Comparison of ENCODE assay signal across 12 mouse cellular contexts in genomic region chr8:80804066-80804619, GRCm38 (mm10).
DNase-seq lines count a peak whose midpoint lies in the region; ATAC-seq and TF ChIP-seq lines count a peak whose summit lies in the region.
"Had no signal": no experiment of that assay in that cellular context is flagged by ENCODE, and none has a peak within 500 bp of the region (broad histone marks: within the 10 kb centered on the region; RNA-seq: fewer than 3 reads in every experiment).

No protein-coding gene starts in this region.

- H3K36me3 ChIP-seq in heart, embryonic 16.5 days (ENCODE audit: control insufficient read depth, insufficient read depth) = peaks cover 3% of the 10 kb centered on the region; the same call in 1 of the 2 replicates
- H3K36me3 ChIP-seq in limb, embryonic 10.5 days = peaks cover 2% of the 10 kb centered on the region; the same call in 1 of the 2 replicates
- H3K36me3 ChIP-seq: G1E had no signal

- peak overlapping the region; percentile 20 for H3K27ac ChIP-seq in heart, embryonic 16.5 days (ENCODE audit: low read length)
- H3K27ac ChIP-seq in cortical plate, adult 2 months (ENCODE audit: insufficient read depth, low read length) = peak overlapping the region; percentile 86
- 0 out of 2 replicates have a peak overlapping the region, but pooled peaks have one; percentile 12 for H3K27ac ChIP-seq in limb, embryonic 10.5 days

- TF ChIP-seq CTCF in cortical plate, adult 2 months (IDR thresholded peaks at IDR 0.05; ENCODE audit: extremely low read depth, insufficient read depth, low read length) = no peak

- H3K4me3 ChIP-seq in heart, embryonic 16.5 days (ENCODE audit: low read length) = no peak overlapping the region
- no peak overlapping the region for H3K4me3 ChIP-seq in cortical plate, adult 2 months (ENCODE audit: insufficient read depth, low read length)
- H3K4me3 ChIP-seq in limb, embryonic 10.5 days = no peak overlapping the region

- no peaks in the 10 kb centered on the region for H3K27me3 ChIP-seq in heart, embryonic 16.5 days (ENCODE audit: control insufficient read depth, insufficient read depth, low read length)
- H3K27me3 ChIP-seq in limb, embryonic 10.5 days (ENCODE audit: low read depth, poor library complexity, severe bottlenecking) = no peaks in the 10 kb centered on the region

- TF ChIP-seq POLR2A in cortical plate, adult 2 months (IDR thresholded peaks at IDR 0.05; ENCODE audit: extremely low read depth, insufficient read depth, low read length) = no peak

- peaks cover 39% of the 10 kb centered on the region for H3K4me1 ChIP-seq in heart, embryonic 16.5 days (ENCODE audit: control insufficient read depth, insufficient read depth, low read length)
- H3K4me1 ChIP-seq in cortical plate, adult 2 months (ENCODE audit: control insufficient read depth, insufficient read depth, low read length) = peaks cover 3% of the 10 kb centered on the region; the same call in 1 of the 2 replicates
- H3K4me1 ChIP-seq in limb, embryonic 10.5 days = peaks cover 20% of the 10 kb centered on the region

- no peak for ATAC-seq in heart, embryonic 16.5 days (replicated peaks; ENCODE audit: extremely low read depth, insufficient read depth, low FRiP score)
- ATAC-seq in megakaryocyte-erythroid progenitor cell, adult 5-6 weeks (replicated peaks; ENCODE audit: low FRiP score, low TSS enrichment, poor library complexity, severe bottlenecking) = no peak

- H3K4me2 ChIP-seq in heart, embryonic 16.5 days (ENCODE audit: low read depth, low read length) = no peak overlapping the region

- H3K9ac ChIP-seq in heart, embryonic 16.5 days (ENCODE audit: low read length) = no peak overlapping the region

- no peak for DNase-seq in heart, postnatal 10 days
- DNase-seq in Muller cell, postnatal 12 days (ENCODE audit: inconsistent ontology term) = peak; percentile 96
- no peak for DNase-seq in limb, embryonic 10.5 days (ENCODE audit: low spot score)
- DNase-seq in adrenal gland, adult 18-20 months (ENCODE audit: low spot score in 2 of 2) = no peak
- DNase-seq in frontal cortex, postnatal 36 days (ENCODE audit: low spot score in 2 of 2) = no peak
- DNase-seq: adrenal gland, postnatal 25 days; gastrocnemius, postnatal 36 days; lung, adult 18-20 months had no signal

- H3K9me3 ChIP-seq in heart, embryonic 16.5 days (replicated peaks; ENCODE audit: control insufficient read depth, low read length) = no peaks in the 10 kb centered on the region
- no peaks in the 10 kb centered on the region for H3K9me3 ChIP-seq in limb, embryonic 10.5 days (replicated peaks)
- H3K9me3 ChIP-seq: G1E had no signal

- intact Hi-C loops in heart, postnatal 10 days (cut with DNase I) = no loop called here

- WGBS in heart, embryonic 16.5 days = 37% methylated on average over 4 of the region's 4 CpGs
- 72% methylated on average over 4 of the region's 4 CpGs for WGBS in limb, embryonic 10.5 days

Comparison
In these comparisons a context has a peak if more than half of its experiments do, and no peak if none do; other contexts are left out.
1. H3K27ac ChIP-seq: peak in every context shown above with its lines; median percentile 86 in cortical plate, adult 2 months; 20 in heart, embryonic 16.5 days; 12 in limb, embryonic 10.5 days.